Mouse (Mus musculus): ENCODE results near the gene Eif3m.
A peak's percentile ranks its signal among the peaks of the same experiment; 100 is the strongest.
"Not testable (repeated sequence)": the region's sequence is repeated elsewhere in the genome, so short reads cannot be mapped to it uniquely, and the experiment has no call there.

Gene Eif3m

GRCm38 (mm10) chr2:105016967-105017287 is at the start of gene Eif3m:
Gene Eif3m, minus strand, starts transcription at chr2:105017080.
- DNase-seq (ENCODE audit: inconsistent age in 2 of 2, low spot score in 1 of 2), result peak; percentile 95 to 98

- no peak for DNase-seq (ENCODE audit: inconsistent age in 2 of 2, low spot score in 1 of 2)
These were observed 46.0 kb upstream of the Eif3m start for GRCm38 (mm10) chr2:105062741-105063372.

DNA sequence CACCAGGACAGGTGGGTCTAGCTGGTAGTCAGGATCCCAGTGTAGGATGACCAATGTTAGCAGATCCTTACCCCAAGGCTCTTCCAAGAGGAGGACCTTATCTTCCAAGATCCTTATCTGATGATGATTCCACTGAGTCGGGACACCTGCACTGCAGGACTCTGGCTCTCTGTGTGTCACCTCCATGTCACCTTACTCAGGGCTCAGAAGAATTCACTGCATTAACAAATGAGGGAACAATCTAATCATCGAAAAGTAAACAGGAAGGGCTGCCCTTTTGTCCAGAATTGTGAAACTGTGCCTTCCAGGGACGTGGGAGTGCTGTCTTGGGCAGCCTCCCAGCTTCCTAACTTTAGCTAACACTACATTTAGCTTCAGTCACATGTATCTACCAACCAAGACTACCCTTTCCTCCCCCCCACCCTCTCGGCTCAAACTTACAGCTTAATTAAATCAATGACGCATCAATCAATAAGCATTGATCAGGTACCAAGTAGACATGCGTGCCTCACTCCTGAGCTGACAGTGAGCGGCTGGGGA is 41.8 kb upstream of the Eif3m start:
- DNase-seq (ENCODE audit: inconsistent age in 2 of 2, low spot score in 1 of 2), result no peak

- no peak for DNase-seq (ENCODE audit: inconsistent age in 2 of 2, low spot score in 1 of 2)
These were observed 38.6 kb upstream of the Eif3m start for GRCm38 (mm10) chr2:105055529-105055928.

- no peak for DNase-seq (ENCODE audit: inconsistent age in 2 of 2, low spot score in 1 of 2)
These were observed 31.4 kb upstream of the Eif3m start for GRCm38 (mm10) chr2:105048301-105048700.

- no peak for DNase-seq (ENCODE audit: inconsistent age in 2 of 2, low spot score in 1 of 2)
These were observed 26.3 kb upstream of the Eif3m start for GRCm38 (mm10) chr2:105043152-105043551.

- DNase-seq (ENCODE audit: inconsistent age in 2 of 2, low spot score in 1 of 2), result peak in 1 of 2 experiments; percentile 66
These were observed 24.0 kb upstream of the Eif3m start for GRCm38 (mm10) chr2:105040859-105041258.

GRCm38 (mm10) chr2:105038879-105039278 is 22.0 kb upstream of the Eif3m start:
- peak in 1 of 2 experiments; percentile 50 for DNase-seq (ENCODE audit: inconsistent age in 2 of 2, low spot score in 1 of 2)

DNA sequence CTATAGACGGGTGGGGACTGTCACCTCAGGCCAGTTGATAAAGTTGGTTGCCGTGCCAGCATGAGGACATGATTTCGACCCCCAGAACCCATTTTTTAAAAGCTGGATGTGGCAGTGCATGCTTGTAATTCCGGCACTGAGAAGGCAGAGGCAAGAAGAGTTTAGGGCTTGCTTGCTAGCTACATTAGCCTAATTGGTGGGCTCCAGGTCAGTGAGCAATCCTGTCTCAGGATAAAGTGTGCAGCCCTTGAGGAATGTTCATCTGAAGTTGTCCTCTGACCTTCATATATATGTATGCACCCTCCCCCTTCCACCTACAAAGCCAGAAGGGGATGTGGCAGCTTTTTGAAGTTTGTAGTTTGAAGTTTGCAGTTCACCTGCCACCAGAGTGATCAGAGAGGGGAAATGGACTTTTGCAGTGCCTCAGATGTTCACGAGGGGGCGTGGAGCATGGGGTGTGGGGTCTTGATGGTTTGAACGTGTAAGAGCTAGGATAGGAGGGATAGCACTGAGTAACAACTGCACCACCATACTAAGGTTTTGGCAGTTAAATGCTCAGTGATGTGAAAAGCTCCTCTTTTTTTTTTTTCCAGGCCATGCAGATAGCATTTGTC is 21.2 kb upstream of the Eif3m start:
- DNase-seq (ENCODE audit: inconsistent age in 2 of 2, low spot score in 1 of 2), result no peak

DNA sequence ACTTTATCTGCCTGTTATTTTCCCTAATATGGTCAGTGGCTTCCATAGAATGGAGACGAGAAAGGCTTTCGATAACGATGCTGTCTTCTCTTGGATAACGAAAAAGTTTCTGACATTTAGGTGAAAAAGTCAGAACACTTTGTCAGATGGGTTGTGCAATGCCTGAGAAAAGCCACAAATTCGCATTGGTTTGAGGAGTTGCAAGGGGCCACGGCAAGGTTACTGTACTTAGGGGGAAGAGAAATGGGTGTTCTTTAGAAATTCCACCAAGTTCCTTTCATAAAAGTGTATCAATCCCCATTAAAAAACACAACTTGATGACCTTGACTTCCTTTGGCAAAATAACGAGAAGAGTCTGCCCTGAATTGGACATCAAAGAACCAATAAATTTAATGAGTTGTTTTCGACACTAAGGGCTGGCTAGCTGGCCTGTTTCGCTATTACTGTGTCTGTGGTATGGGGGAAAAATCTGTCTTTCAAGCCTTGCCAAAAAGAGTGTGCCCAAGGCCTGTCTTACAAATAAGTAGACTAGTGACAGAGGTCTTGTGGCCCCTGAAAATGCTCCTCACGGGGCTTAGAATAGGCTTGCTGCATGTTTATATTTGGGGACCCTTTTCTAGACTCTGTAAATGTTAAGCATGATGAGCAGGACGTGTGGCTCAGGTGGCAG is 19.7 kb upstream of the Eif3m start:
- peak; percentile 46 to 83 for DNase-seq (ENCODE audit: inconsistent age in 2 of 2, low spot score in 1 of 2)

DNA sequence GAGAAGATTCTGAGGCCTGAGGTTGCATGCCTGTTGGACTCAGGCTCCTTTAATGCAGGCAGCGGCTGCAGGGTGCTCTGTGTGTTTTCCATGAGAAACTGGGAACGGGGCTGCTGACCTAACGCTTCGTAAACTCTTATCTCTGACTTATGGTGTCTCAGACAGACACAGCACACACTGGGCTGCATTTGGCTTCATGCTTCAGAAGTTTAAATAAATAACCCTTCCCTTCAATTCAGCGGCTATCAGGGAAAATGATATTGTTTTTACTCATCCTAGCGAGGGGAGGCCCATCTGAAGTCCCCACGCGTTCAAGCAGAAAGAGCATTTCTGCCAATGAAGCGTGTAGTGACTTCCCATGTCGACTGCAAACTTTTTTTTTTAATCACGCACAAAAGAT is 19.1 kb upstream of the Eif3m start:
- DNase-seq (ENCODE audit: inconsistent age in 2 of 2, low spot score in 1 of 2), result peak; percentile 29 to 63

DNA sequence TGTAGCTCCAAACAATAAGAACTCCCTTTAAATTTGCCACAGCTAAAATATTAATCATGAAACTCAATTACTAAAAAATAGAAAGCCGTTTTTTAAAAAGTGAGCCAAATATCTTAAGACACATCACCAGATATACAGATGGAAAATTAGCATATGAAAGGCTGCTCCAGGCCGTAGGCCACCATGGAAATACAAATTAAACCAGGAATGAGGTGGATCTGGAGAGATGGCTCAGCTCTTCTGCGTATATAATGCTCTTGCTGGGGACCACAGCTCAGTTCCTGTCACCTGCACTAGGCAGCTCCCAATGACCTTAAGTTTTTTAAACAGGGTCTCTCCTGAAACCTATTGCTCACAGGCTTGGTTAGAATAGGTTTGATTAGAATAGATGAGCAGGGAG is 17.2 kb upstream of the Eif3m start:
- no peak for DNase-seq (ENCODE audit: inconsistent age in 2 of 2, low spot score in 1 of 2)

- no peak for DNase-seq (ENCODE audit: inconsistent age in 2 of 2, low spot score in 1 of 2)
These were observed 13.6 kb upstream of the Eif3m start for GRCm38 (mm10) chr2:105030505-105030904.

DNA sequence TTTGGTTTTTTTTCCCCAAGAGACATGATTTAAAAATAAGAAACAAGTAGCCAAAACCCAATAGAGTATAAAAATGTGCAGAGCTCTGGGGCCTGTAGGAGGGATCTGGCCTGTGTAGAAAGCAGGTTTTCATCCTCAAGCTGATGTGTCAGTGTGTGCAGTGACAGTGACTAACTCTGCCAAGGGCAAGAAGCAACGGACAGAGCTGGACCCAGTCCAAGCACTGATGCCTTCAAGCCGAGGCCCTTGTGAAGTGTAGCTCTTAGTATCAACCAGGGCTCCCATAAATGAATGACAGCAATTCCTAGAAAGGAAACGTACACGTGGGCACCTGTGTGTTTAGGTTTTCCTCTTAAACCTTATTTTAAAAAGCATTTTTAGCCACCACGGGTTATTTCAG is 11.9 kb upstream of the Eif3m start:
- peak; percentile 85 to 91 for DNase-seq (ENCODE audit: inconsistent age in 2 of 2, low spot score in 1 of 2)

DNA sequence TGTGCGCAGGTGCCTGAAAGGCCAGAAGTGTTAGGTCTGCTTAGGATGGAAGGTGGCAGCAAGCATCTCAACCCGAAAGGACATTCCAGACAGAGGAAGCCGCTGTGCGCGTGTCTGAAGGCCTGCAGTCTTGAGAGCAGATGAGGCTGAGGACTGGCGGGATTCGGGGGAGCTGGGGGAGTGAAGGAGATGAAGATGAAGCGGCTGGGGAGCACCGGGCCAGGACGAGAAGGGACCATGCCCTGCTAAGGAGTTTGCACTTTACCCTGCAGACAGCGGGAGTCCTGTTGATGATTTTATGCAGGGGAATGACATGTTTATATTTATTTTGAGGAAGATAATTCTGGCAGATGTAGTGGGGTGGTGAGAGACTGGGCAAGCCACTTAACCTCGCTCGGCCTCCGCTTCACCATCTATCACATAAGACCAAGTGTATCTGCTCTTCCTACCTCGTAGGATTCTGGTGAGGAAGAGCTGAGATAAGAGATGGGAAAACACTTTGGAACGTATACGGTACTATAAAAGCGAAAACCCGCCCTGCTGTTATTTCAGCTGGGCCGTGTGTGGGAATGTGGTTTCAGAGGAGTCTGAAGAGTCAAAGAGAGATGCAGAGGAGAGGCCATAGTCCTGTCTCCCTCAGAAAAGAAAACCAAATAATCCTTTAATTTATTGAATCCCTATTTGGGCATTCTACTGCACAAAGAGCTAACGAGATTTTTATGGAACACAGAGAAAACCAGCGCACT is 10.2 kb upstream of the Eif3m start:
- DNase-seq (ENCODE audit: inconsistent age in 2 of 2, low spot score in 1 of 2), result no peak

GRCm38 (mm10) chr2:105025610-105026009 is 8.7 kb upstream of the Eif3m start:
- DNase-seq (ENCODE audit: inconsistent age in 2 of 2, low spot score in 1 of 2), result not testable (repeated sequence)

DNA sequence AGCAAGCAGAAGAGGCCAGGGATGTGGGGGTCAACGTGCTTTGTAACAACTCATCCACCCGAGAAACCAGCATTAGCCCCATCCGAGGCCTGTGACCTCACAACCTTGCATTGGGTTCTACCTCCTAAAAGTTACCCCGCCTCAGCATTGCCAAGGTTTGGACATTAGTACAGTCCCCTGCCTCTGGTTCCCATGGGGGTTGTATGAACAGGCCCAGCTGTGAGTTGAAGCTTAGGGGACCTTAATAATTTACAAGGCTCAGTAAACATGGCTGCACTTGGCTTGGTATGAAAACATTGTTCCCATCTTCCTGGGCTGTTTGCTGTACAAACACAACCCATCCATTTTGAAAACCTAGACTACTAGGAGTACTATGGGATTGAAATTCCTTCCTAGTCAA is 6.9 kb upstream of the Eif3m start:
- DNase-seq (ENCODE audit: inconsistent age in 2 of 2, low spot score in 1 of 2), result no peak

DNA sequence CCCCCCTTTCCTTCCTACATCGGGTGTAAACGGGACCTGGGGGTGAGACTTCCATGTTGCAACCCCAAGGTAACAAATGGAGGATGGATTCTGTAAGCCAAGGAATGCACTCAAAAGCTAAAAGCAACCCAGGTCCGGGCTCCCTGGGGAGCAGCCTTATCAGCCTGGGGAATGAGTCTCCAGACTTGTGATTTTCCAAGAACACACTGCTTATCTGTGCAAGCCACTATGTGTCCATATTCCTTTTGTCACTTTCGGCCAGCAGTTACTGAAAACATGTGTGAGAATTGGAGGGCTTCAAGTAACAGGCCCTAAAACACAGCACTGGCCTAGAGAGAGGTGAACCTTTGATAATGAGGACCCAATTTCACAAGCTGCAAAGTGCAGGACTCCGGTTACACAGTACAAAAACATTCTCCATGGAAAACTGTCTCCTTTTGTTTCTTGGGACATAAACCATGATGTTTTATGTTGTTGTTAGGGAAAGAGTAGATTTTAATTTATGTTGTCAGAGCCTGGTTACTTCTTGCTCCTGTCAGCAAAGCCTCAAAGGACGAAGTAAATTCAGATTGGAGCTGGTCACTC is 6.2 kb upstream of the Eif3m start:
- no peak for DNase-seq (ENCODE audit: inconsistent age in 2 of 2, low spot score in 1 of 2)

- DNase-seq (ENCODE audit: inconsistent age in 2 of 2, low spot score in 1 of 2), result no peak
These were observed 5.0 kb upstream of the Eif3m start for GRCm38 (mm10) chr2:105021836-105022235.

DNA sequence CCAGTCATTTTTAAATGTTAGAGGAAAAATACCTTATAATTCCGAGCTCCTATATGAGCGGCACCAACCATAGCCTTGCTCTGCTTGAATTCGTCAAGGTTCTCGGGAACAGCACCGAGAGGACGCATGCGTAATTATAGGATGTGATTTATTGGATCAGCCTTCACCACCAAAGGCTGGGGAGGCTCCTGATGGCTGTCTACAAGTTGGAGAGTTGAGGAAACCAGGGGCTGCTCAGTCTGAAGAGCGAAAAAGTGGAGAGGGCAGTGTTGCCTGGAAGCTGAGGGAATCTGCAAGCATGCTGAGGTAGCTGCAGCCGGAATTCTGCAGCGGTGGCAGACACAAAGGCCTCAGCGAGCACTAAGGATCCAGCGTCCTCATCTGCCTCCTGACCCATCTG is 4.4 kb upstream of the Eif3m start:
- DNase-seq (ENCODE audit: inconsistent age in 2 of 2, low spot score in 1 of 2), result peak; percentile 60 to 88

DNA sequence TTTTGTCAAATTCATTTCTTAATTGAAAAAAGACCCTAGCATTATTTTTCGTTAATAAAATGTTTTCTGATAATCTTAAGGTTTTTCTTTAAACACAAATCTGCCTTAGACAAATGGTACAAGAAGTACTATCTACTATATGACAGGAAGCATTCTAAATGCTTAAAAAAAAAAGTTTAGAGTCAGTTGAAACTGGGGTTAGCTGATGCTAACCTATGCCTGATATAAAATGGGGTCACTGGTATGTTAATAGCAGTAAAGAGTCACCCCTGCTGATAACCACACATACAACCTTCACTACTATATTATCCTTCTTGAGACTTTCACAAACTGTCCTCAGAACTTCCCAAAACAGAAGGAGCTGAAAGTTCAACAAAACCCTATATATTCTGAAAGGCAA is 2.6 kb upstream of the Eif3m start:
- DNase-seq (ENCODE audit: inconsistent age in 2 of 2, low spot score in 1 of 2), result no peak
